Mouse (Mus musculus) lung, postnatal 36 days (tissue): ENCODE results near the gene Rnf113a2.
A peak's percentile ranks its signal among the peaks of the same experiment; 100 is the strongest.

Experiments used
- DNase-seq: peaks from one replicate; pipeline ENCODE4 v3.0.0; 2022; ENCODE audit warnings: mixed read lengths

Rnf113a2 gene

GRCm38 (mm10) chr12:84416834-84417604 lies at the start of gene Rnf113a2:
Rnf113a2 (plus strand) TSS chr12:84417196.
- DNase-seq, result peak; percentile 88

GRCm38 (mm10) chr12:84371647-84372046 lies 45.3 kb upstream of the Rnf113a2 start:
- no peak for DNase-seq

- no peak for DNase-seq
These were observed 43.0 kb upstream of the Rnf113a2 start for GRCm38 (mm10) chr12:84373831-84374481.

- DNase-seq, result no peak
These were observed 34.6 kb upstream of the Rnf113a2 start for GRCm38 (mm10) chr12:84382369-84382768.

GRCm38 (mm10) chr12:84384644-84385081 lies 32.3 kb upstream of the Rnf113a2 start:
- DNase-seq, result peak; percentile 70

- no peak for DNase-seq
These were observed 31.6 kb upstream of the Rnf113a2 start for GRCm38 (mm10) chr12:84385408-84385807.

GRCm38 (mm10) chr12:84388097-84388496 lies 28.9 kb upstream of the Rnf113a2 start:
- peak; percentile 47 for DNase-seq

- DNase-seq, result peak; percentile 14
These were observed 28.1 kb upstream of the Rnf113a2 start for GRCm38 (mm10) chr12:84388774-84389400.

- DNase-seq, result no peak
These were observed 26.7 kb upstream of the Rnf113a2 start for GRCm38 (mm10) chr12:84390336-84390735.

GRCm38 (mm10) chr12:84392681-84393080 lies 24.3 kb upstream of the Rnf113a2 start:
- DNase-seq, result no peak

GRCm38 (mm10) chr12:84393847-84394246 lies 23.1 kb upstream of the Rnf113a2 start:
- DNase-seq, result no peak

GRCm38 (mm10) chr12:84396947-84397679 lies 19.9 kb upstream of the Rnf113a2 start:
- no peak for DNase-seq

- no peak for DNase-seq
These were observed 19.3 kb upstream of the Rnf113a2 start for GRCm38 (mm10) chr12:84397685-84398084.

GRCm38 (mm10) chr12:84398629-84399028 lies 18.4 kb upstream of the Rnf113a2 start:
- no peak for DNase-seq

GRCm38 (mm10) chr12:84399135-84399534 lies 17.9 kb upstream of the Rnf113a2 start:
- DNase-seq, result peak; percentile 12

- peak; percentile 27 for DNase-seq
These were observed 17.3 kb upstream of the Rnf113a2 start for GRCm38 (mm10) chr12:84399663-84400062.

- DNase-seq, result no peak
These were observed 16.9 kb upstream of the Rnf113a2 start for GRCm38 (mm10) chr12:84400068-84400467.

GRCm38 (mm10) chr12:84400653-84401052 lies 16.3 kb upstream of the Rnf113a2 start:
- DNase-seq, result no peak

- no peak for DNase-seq
These were observed 14.1 kb upstream of the Rnf113a2 start for GRCm38 (mm10) chr12:84402923-84403322.

GRCm38 (mm10) chr12:84404541-84404940 lies 12.5 kb upstream of the Rnf113a2 start:
- no peak for DNase-seq

- no peak for DNase-seq
These were observed 9.7 kb upstream of the Rnf113a2 start for GRCm38 (mm10) chr12:84407259-84407658.

GRCm38 (mm10) chr12:84407874-84408818 lies 8.8 kb upstream of the Rnf113a2 start:
- peak; percentile 59 for DNase-seq
